16 mouse cellular contexts compared by ENCODE assay signal in genomic region chr16:91404828-91405577, GRCm38 (mm10). TPM values are rescaled to one million over a fixed set of nuclear protein-coding genes. Genes with fewer than 3 reads are reported as not detected.
DNase-seq lines count a peak whose midpoint lies in the region; ATAC-seq and TF ChIP-seq lines count a peak whose summit lies in the region.
"Had no signal": no experiment of that assay in that cellular context is flagged by ENCODE, and none has a peak within 500 bp of the region (broad histone marks: within the 10 kb centered on the region; RNA-seq: fewer than 3 reads in every experiment).

No protein-coding gene starts in this region.

- peak overlapping the region; percentile 91 for H3K4me2 ChIP-seq in CH12.LX (ENCODE audit: insufficient read depth, low read depth, poor library complexity, severe bottlenecking)
- no peak overlapping the region for H3K4me2 ChIP-seq in forebrain, postnatal 0 days (ENCODE audit: low read depth)

- no peaks in the 10 kb centered on the region for H3K27me3 ChIP-seq in heart, adult 2 months (ENCODE audit: control insufficient read depth, insufficient read depth, low read length)
- H3K27me3 ChIP-seq in CH12.LX (replicated peaks) = no peaks in the 10 kb centered on the region
- no peaks in the 10 kb centered on the region for H3K27me3 ChIP-seq in forebrain, postnatal 0 days (ENCODE audit: insufficient read depth, low read length)
- H3K27me3 ChIP-seq: forebrain, embryonic 13.5 days had no signal

- TF ChIP-seq POLR2A in heart, adult 2 months (IDR thresholded peaks at IDR 0.05; ENCODE audit: insufficient read depth, low read depth, low read length) = no peak
- no peak for TF ChIP-seq POLR2A in CH12.LX (IDR thresholded peaks at IDR 0.05; ENCODE audit: low read depth, low read length)

- H3K4me1 ChIP-seq in heart, adult 2 months (ENCODE audit: control insufficient read depth, insufficient read depth, low read length) = peaks cover 11% of the 10 kb centered on the region
- H3K4me1 ChIP-seq in CH12.LX (ENCODE audit: control insufficient read depth in 1 of 2, insufficient read depth in 2 of 2) = peaks cover 23 to 72% of the 10 kb centered on the region in 2 experiments
- H3K4me1 ChIP-seq in forebrain, postnatal 0 days (ENCODE audit: insufficient read depth) = no peaks in the 10 kb centered on the region

- no peak for DNase-seq in heart, adult 2 months
- DNase-seq in heart, postnatal 14 days = no peak
- DNase-seq in layer of hippocampus, adult 2 months (ENCODE audit: low spot score in 2 of 2) = no peak
- no peak for DNase-seq in layer of hippocampus, adult 9-10 months (ENCODE audit: low spot score)
- DNase-seq in CH12.LX (ENCODE audit: extremely low read depth) = no peak
- DNase-seq in induced T-regulatory cell, adult 2 months (ENCODE audit: low read depth) = peak; percentile 17
- DNase-seq in forebrain, postnatal 0 days = no peak
- DNase-seq in kidney, adult 9 months = no peak
- DNase-seq: right cerebral cortex, postnatal 14 days had no signal

- no peak for TF ChIP-seq RAD21 in CH12.LX (IDR thresholded peaks at IDR 0.05; ENCODE audit: low read depth, low read length)

- 67% methylated on average over 10 of the region's 10 CpGs for WGBS in heart, adult 2 months
- WGBS in forebrain, postnatal 0 days = 71% methylated on average over 10 of the region's 10 CpGs

- H3K9ac ChIP-seq in heart, adult 2 months (ENCODE audit: low read depth, low read length) = no peak overlapping the region
- H3K9ac ChIP-seq in CH12.LX (ENCODE audit: insufficient read depth, low read depth) = peak overlapping the region; percentile 88
- no peak overlapping the region for H3K9ac ChIP-seq in forebrain, postnatal 0 days

- in situ Hi-C loops in CH12.LX (cut with MboI; ENCODE audit: low pct_ligation_motif_present, low pct_unique_long_range_greater_than_20kb, low sequenced_read_pairs) = loop anchor here (5.0 kb wide), 1 partner anchor 38 kb away; no protein-coding TSS in a partner anchor

- TF ChIP-seq EP300 in heart, adult 2 months (IDR thresholded peaks at IDR 0.05; ENCODE audit: insufficient read depth, low read depth, low read length) = no peak
- no peak for TF ChIP-seq EP300 in CH12.LX (IDR thresholded peaks at IDR 0.05; ENCODE audit: low read length)

- no peaks in the 10 kb centered on the region for H3K9me3 ChIP-seq in CH12.LX (replicated peaks; ENCODE audit: low read length)
- no peaks in the 10 kb centered on the region for H3K9me3 ChIP-seq in forebrain, postnatal 0 days (ENCODE audit: low read length)
- H3K9me3 ChIP-seq: forebrain, embryonic 13.5 days; hindbrain, embryonic 10.5 days had no signal

- no peaks in the 10 kb centered on the region for H3K79me2 ChIP-seq in heart, adult 2 months (replicated peaks; ENCODE audit: control insufficient read depth, insufficient read depth, low read length)
- peaks cover 4% of the 10 kb centered on the region; the same call in 1 of the 2 replicates for H3K79me2 ChIP-seq in CH12.LX (replicated peaks; ENCODE audit: control insufficient read depth, extremely low read depth, insufficient read depth, poor library complexity, severe bottlenecking)

- TF ChIP-seq CTCF in heart, adult 2 months (IDR thresholded peaks at IDR 0.05) = no peak
- no peak for TF ChIP-seq CTCF in layer of hippocampus, adult 2 months (conservative IDR thresholded peaks at IDR 0.05)
- TF ChIP-seq CTCF in CH12.LX (conservative IDR thresholded peaks at IDR 0.05 in 1 of 2, IDR thresholded peaks at IDR 0.05 in 1 of 2; ENCODE audit: low read depth in 2 of 2, low read length in 2 of 2) = no peak
- no peak for TF ChIP-seq CTCF in forebrain, postnatal 0 days (IDR thresholded peaks at IDR 0.05; ENCODE audit: low read depth)

- peaks cover 22% of the 10 kb centered on the region for H3K36me3 ChIP-seq in heart, adult 2 months (ENCODE audit: control insufficient read depth, insufficient read depth, low read length)
- H3K36me3 ChIP-seq in CH12.LX (replicated peaks in 1 of 2; ENCODE audit: control insufficient read depth in 1 of 2, insufficient read depth in 1 of 2, low read length in 1 of 2) = peaks cover 23 to 66% of the 10 kb centered on the region in 2 experiments
- H3K36me3 ChIP-seq in forebrain, postnatal 0 days (ENCODE audit: insufficient read depth) = peaks cover 14% of the 10 kb centered on the region

- intact Hi-C loops in heart, adult 2 months (cut with DNase I) = loop anchor here (2.0 to 5.0 kb wide), 2 partner anchors 36 to 57 kb away; no protein-coding TSS in a partner anchor
- intact Hi-C loops in heart, postnatal 14 days (cut with DNase I) = no loop called here

- no peak overlapping the region for H3K4me3 ChIP-seq in heart, adult 2 months
- H3K4me3 ChIP-seq in layer of hippocampus, adult 2 months = no peak overlapping the region
- H3K4me3 ChIP-seq in CH12.LX (replicated peaks in 1 of 3; ENCODE audit: low read depth in 2 of 3, low read length in 2 of 3, poor library complexity in 1 of 3) = peak overlapping the region in 2 of 3 experiments; percentile 50 to 76
- H3K4me3 ChIP-seq in forebrain, postnatal 0 days (ENCODE audit: low read depth, low read length) = no peak overlapping the region

- peak overlapping the region; percentile 99 for H3K27ac ChIP-seq in heart, adult 2 months
- H3K27ac ChIP-seq in layer of hippocampus, adult 2 months = peak overlapping the region; percentile 91
- peak overlapping the region; percentile 28; the same call in 1 of the 2 replicates for H3K27ac ChIP-seq in CH12.LX (ENCODE audit: insufficient read depth, low read depth)
- H3K27ac ChIP-seq in forebrain, postnatal 0 days (ENCODE audit: low read depth, low read length) = no peak overlapping the region
- H3K27ac ChIP-seq: forebrain, embryonic 13.5 days had no signal

- ATAC-seq in forebrain, postnatal 0 days = no peak

- dilution Hi-C loops in CH12.LX (cut with MboI; ENCODE audit: extremely low pct_ligation_motif_present, extremely low pct_unique_long_range_greater_than_20kb, low sequenced_read_pairs) = no loop called here

TF ChIP-seq in CH12.LX, 34 proteins besides CTCF, POLR2A, EP300 and RAD21:
- TF ChIP-seq JUND (conservative IDR thresholded peaks at IDR 0.05; ENCODE audit: low read depth, low read length) = no peak
- peak; percentile 30; the same call in 1 of the 2 replicates for TF ChIP-seq ETS1 (conservative IDR thresholded peaks at IDR 0.05; ENCODE audit: low read depth, low read length)
- 0 out of 2 replicates have a peak, but pooled peaks have one; percentile 4 for TF ChIP-seq MAFK (IDR thresholded peaks at IDR 0.05; ENCODE audit: insufficient replicate concordance, low read length)
- TF ChIP-seq MAX (IDR thresholded peaks at IDR 0.05; ENCODE audit: low read length) = no peak
- TF ChIP-seq CHD1 (IDR thresholded peaks at IDR 0.05; ENCODE audit: low read depth, low read length) = 0 out of 2 replicates have a peak, but pooled peaks have one; percentile 10
- peak; percentile 55; the same call in 1 of the 2 replicates for TF ChIP-seq BHLHE40 (IDR thresholded peaks at IDR 0.05; ENCODE audit: low read depth, low read length)
- peak; percentile 85 for TF ChIP-seq ZNF384 (IDR thresholded peaks at IDR 0.05; ENCODE audit: low read depth, low read length)
- 0 out of 2 replicates have a peak, but pooled peaks have one; percentile 41 for TF ChIP-seq MAZ (IDR thresholded peaks at IDR 0.05; ENCODE audit: low read depth, low read length)
- 0 out of 2 replicates have a peak, but pooled peaks have one; percentile 5 for TF ChIP-seq HCFC1 (IDR thresholded peaks at IDR 0.05; ENCODE audit: low read depth, low read length)

RNA-seq across cellular contexts. Expression of gene Il10rb, which starts 1.0 kb away (rescaled TPM):
- total RNA-seq in heart, adult 2 months (2021) = 100 to 1,000 TPM in 1 of 2 experiments, 10 to 100 TPM in 1; 98.2 to 122 TPM
- 136 and 182 TPM in 2 replicates for polyA plus RNA-seq in heart, adult 2 months (2012; rRNA removed)
- 10 to 100 TPM; 86.4 to 94.7 TPM for total RNA-seq in heart, postnatal 14 days (2021)
- total RNA-seq in layer of hippocampus, adult 2 months (2021) = 1 to 10 TPM; 8.6 to 9.0 TPM
- total RNA-seq in CH12.LX (2012; rRNA removed) = 27.5 and 32.1 TPM in 2 replicates
- total RNA-seq in CH12.LX (2014; rRNA removed) = 34.8 and 36.1 TPM in 2 replicates
- polyA plus RNA-seq in CH12.LX (2012; ENCODE audit: insufficient read length, low read depth) = 35.6 and 37.9 TPM in 2 replicates
- total RNA-seq in forebrain, postnatal 0 days (2014; rRNA removed) = 5.0 and 7.9 TPM in 2 replicates
- polyA plus RNA-seq in forebrain, postnatal 0 days (2015; fragmentation: Nextera tagmentation; extraction: Ambion mirVana) = 9.2 and 11.1 TPM in 2 replicates

RNA-seq across cellular contexts. Expression of gene Gm21970, which starts 13.5 kb away (rescaled TPM):
- not detected for total RNA-seq in heart, adult 2 months (2021)
- polyA plus RNA-seq in heart, adult 2 months (2012; rRNA removed) = not detected in 2 replicates
- not detected for total RNA-seq in heart, postnatal 14 days (2021)
- total RNA-seq in layer of hippocampus, adult 2 months (2021) = not detected
- total RNA-seq in CH12.LX (2012; rRNA removed) = not detected in 2 replicates
- not detected in 2 replicates for total RNA-seq in CH12.LX (2014; rRNA removed)
- not detected in 2 replicates for polyA plus RNA-seq in CH12.LX (2012; ENCODE audit: insufficient read length, low read depth)
- 6.1 TPM in 1 of 2 replicates, not detected in the other for total RNA-seq in forebrain, postnatal 0 days (2014; rRNA removed)
- polyA plus RNA-seq in forebrain, postnatal 0 days (2015; fragmentation: Nextera tagmentation; extraction: Ambion mirVana) = not detected in 2 replicates
- total RNA-seq: left cerebral cortex, postnatal 4 days; midbrain, postnatal 0 days had no signal
- polyA plus RNA-seq: C2C12; embryonic facial prominence, embryonic 11.5 days; forebrain, embryonic 13.5 days; hindbrain, embryonic 10.5 days; midbrain, postnatal 0 days; neural tube, embryonic 14.5 days had no signal

RNA-seq across cellular contexts. Expression of gene Ifnar2, which starts 32.4 kb away (rescaled TPM):
- 10 to 100 TPM; 31.2 to 36.0 TPM for total RNA-seq in heart, adult 2 months (2021)
- 39.9 and 51.6 TPM in 2 replicates for polyA plus RNA-seq in heart, adult 2 months (2012; rRNA removed)
- 10 to 100 TPM; 32.9 to 33.2 TPM for total RNA-seq in heart, postnatal 14 days (2021)
- 10 to 100 TPM; 19.8 to 25.5 TPM for total RNA-seq in layer of hippocampus, adult 2 months (2021)
- total RNA-seq in CH12.LX (2012; rRNA removed) = 25.5 and 34.9 TPM in 2 replicates
- total RNA-seq in CH12.LX (2014; rRNA removed) = 32.0 and 33.1 TPM in 2 replicates
- 33.7 and 34.5 TPM in 2 replicates for polyA plus RNA-seq in CH12.LX (2012; ENCODE audit: insufficient read length, low read depth)
- total RNA-seq in forebrain, postnatal 0 days (2014; rRNA removed) = 24.5 and 25.5 TPM in 2 replicates
- 53.1 and 58.1 TPM in 2 replicates for polyA plus RNA-seq in forebrain, postnatal 0 days (2015; fragmentation: Nextera tagmentation; extraction: Ambion mirVana)

Comparison
In these comparisons a context has a peak if more than half of its experiments do, and no peak if none do; other contexts are left out.
1. H3K4me3 ChIP-seq: peak in CH12.LX (2 of 3); none in heart, adult 2 months (single experiment), layer of hippocampus, adult 2 months (single experiment) and forebrain, postnatal 0 days (single experiment).